Mouse (Mus musculus): ENCODE measurements around the gene Nr6a1. TPM values are rescaled to one million over a fixed set of nuclear protein-coding genes. Genes with fewer than 3 reads are reported as not detected.
A peak's percentile ranks its signal among the peaks of the same experiment; 100 is the strongest.

Nr6a1 gene
- total RNA-seq, 2 experiments from 2014 or later, result 7.6 to 9.6 TPM

GRCm38 (mm10) chr2:38904290-38904689 is 23.2 kb downstream of the Nr6a1 start:
- DNase-seq (ENCODE audit: low spot score in 2 of 2), result no peak
- intact Hi-C loops (cut with DNase I), result no loop called here

GRCm38 (mm10) chr2:38902866-38903265 is 24.6 kb downstream of the Nr6a1 start:
- intact Hi-C loops (cut with DNase I), result no loop called here
- DNase-seq (ENCODE audit: low spot score in 2 of 2), result no peak

- no peak for DNase-seq (ENCODE audit: low spot score in 2 of 2)
Observed at GRCm38 (mm10) chr2:38880907-38881672, 46.4 kb downstream of the Nr6a1 start.

GRCm38 (mm10) chr2:38874544-38875108 is 52.9 kb downstream of the Nr6a1 start:
- intact Hi-C loops (cut with DNase I), result no loop called here
- no peak for DNase-seq (ENCODE audit: low spot score in 2 of 2)

More at GRCm38 (mm10) chr2:38880907-38881672, 46.4 kb downstream of the Nr6a1 start:
- intact Hi-C loops (cut with DNase I), result no loop called here

- no peak for DNase-seq (ENCODE audit: low spot score in 2 of 2)
- intact Hi-C loops (cut with DNase I), result no loop called here
Observed at GRCm38 (mm10) chr2:38872730-38873129, 54.8 kb downstream of the Nr6a1 start.

GRCm38 (mm10) chr2:38866711-38867110 is 60.8 kb downstream of the Nr6a1 start:
- no peak for DNase-seq (ENCODE audit: low spot score in 2 of 2)
- intact Hi-C loops (cut with DNase I), result no loop called here

GRCm38 (mm10) chr2:38864011-38864410 is 63.5 kb downstream of the Nr6a1 start:
- intact Hi-C loops (cut with DNase I), result loop anchor here (1.0 kb wide), 1 partner anchor 67 kb away; no protein-coding TSS in a partner anchor
- peak in 1 of 2 experiments; percentile 56 for DNase-seq (ENCODE audit: low spot score in 2 of 2)

- intact Hi-C loops (cut with DNase I), result no loop called here
- no peak for DNase-seq (ENCODE audit: low spot score in 2 of 2)
Observed at GRCm38 (mm10) chr2:38851797-38852196, 75.7 kb downstream of the Nr6a1 start.

GRCm38 (mm10) chr2:38846319-38846718 is 81.2 kb downstream of the Nr6a1 start:
- no peak for DNase-seq (ENCODE audit: low spot score in 2 of 2)
- intact Hi-C loops (cut with DNase I), result no loop called here

GRCm38 (mm10) chr2:38835489-38835888 is 92.0 kb downstream of the Nr6a1 start:
- DNase-seq (ENCODE audit: low spot score in 2 of 2), result no peak
- intact Hi-C loops (cut with DNase I), result no loop called here

- intact Hi-C loops (cut with DNase I), result loop anchor here (5.0 kb wide), 1 partner anchor 35 kb away; no protein-coding TSS in a partner anchor
Observed at GRCm38 (mm10) chr2:38831976-38832375, 95.5 kb downstream of the Nr6a1 start.

GRCm38 (mm10) chr2:38829521-38829920 is 98.0 kb downstream of the Nr6a1 start:
- DNase-seq (ENCODE audit: low spot score in 2 of 2), result no peak
- intact Hi-C loops (cut with DNase I), result no loop called here

More at GRCm38 (mm10) chr2:38831976-38832375, 95.5 kb downstream of the Nr6a1 start:
- DNase-seq (ENCODE audit: low spot score in 2 of 2), result no peak

- intact Hi-C loops (cut with DNase I), result no loop called here
- DNase-seq (ENCODE audit: low spot score in 2 of 2), result no peak
Observed at GRCm38 (mm10) chr2:38827801-38828306, 99.6 kb downstream of the Nr6a1 start.

- intact Hi-C loops (cut with DNase I), result no loop called here
Observed at GRCm38 (mm10) chr2:38826189-38826588, 101.3 kb downstream of the Nr6a1 start.

GRCm38 (mm10) chr2:38824791-38825768 is 102.4 kb downstream of the Nr6a1 start:
- DNase-seq (ENCODE audit: low spot score in 2 of 2), result peak; percentile 40 to 43
- intact Hi-C loops (cut with DNase I), result no loop called here

More at GRCm38 (mm10) chr2:38826189-38826588, 101.3 kb downstream of the Nr6a1 start:
- DNase-seq (ENCODE audit: low spot score in 2 of 2), result no peak

- peak; percentile 20 to 35 for DNase-seq (ENCODE audit: low spot score in 2 of 2)
- intact Hi-C loops (cut with DNase I), result no loop called here
Observed at GRCm38 (mm10) chr2:38823912-38824583, 103.4 kb downstream of the Nr6a1 start.

- peak in 1 of 2 experiments; percentile 8 for DNase-seq (ENCODE audit: low spot score in 2 of 2)
- intact Hi-C loops (cut with DNase I), result no loop called here
Observed at GRCm38 (mm10) chr2:38823406-38823805, 104.1 kb downstream of the Nr6a1 start.

GRCm38 (mm10) chr2:38822995-38823394 is 104.5 kb downstream of the Nr6a1 start:
- intact Hi-C loops (cut with DNase I), result no loop called here
- DNase-seq (ENCODE audit: low spot score in 2 of 2), result peak; percentile 5 to 25

- intact Hi-C loops (cut with DNase I), result no loop called here
Observed at GRCm38 (mm10) chr2:38817487-38817886, 110.0 kb downstream of the Nr6a1 start.

More at GRCm38 (mm10) chr2:38817487-38817886, 110.0 kb downstream of the Nr6a1 start:
- no peak for DNase-seq (ENCODE audit: low spot score in 2 of 2)

All from left cerebral cortex, postnatal 25 days (tissue).